Mouse (Mus musculus) kidney, postnatal 0 days (tissue): Measurements from ENCODE around the gene Cadm1. TPM values are rescaled to one million over a fixed set of nuclear protein-coding genes. Genes with fewer than 3 reads are reported as not detected.

Experiments
- ATAC-seq: fragments of 200-750 bp; cut with Nextera tagmentation; replicated peaks from 2 replicates; pipeline ENCODE4 v1.8.0; 2017; ENCODE audit warnings: low read depth, moderate number of reproducible peaks, moderate TSS enrichment, moderate library complexity; ENCODE audit not compliant: low FRiP score
- DNase-seq: peaks from one replicate; pipeline ENCODE4 v3.0.0-alpha.2; 2016; ENCODE audit warnings: low spot score
- H3K27ac ChIP-seq: fragments of 300-500 bp; sonication (generic); 2 replicates; pipeline ENCODE4 v1.5.1; 2014; ENCODE audit warnings: mild to moderate bottlenecking
- H3K27me3 ChIP-seq: fragments of 300-500 bp; sonication (generic); 2 replicates; pipeline ENCODE4 v1.6.1; 2014; ENCODE audit warnings: low read length, mixed read lengths; ENCODE audit not compliant: insufficient read depth
- H3K36me3 ChIP-seq: fragments of 300-500 bp; sonication (generic); 2 replicates; pipeline ENCODE4 v1.6.1; 2014; ENCODE audit warnings: low read length, mixed read lengths; ENCODE audit not compliant: insufficient read depth
- H3K4me1 ChIP-seq: fragments of 300-500 bp; sonication (generic); replicated peaks from 2 replicates; pipeline ENCODE4 v1.6.1; 2014; ENCODE audit warnings: antibody characterized with exemption, low read length, mixed read lengths; ENCODE audit not compliant: insufficient read depth
- H3K4me2 ChIP-seq: fragments of 300-500 bp; sonication (generic); 2 replicates; pipeline ENCODE4 v1.6.1; 2014; ENCODE audit warnings: mild to moderate bottlenecking, low read length, moderate library complexity, mixed read lengths
- H3K4me3 ChIP-seq: fragments of 300-500 bp; sonication (generic); replicated peaks from 2 replicates; pipeline ENCODE4 v1.5.1; 2014; ENCODE audit warnings: low read depth, low read length
- H3K9ac ChIP-seq: fragments of 300-500 bp; sonication (generic); 2 replicates; pipeline ENCODE4 v1.6.1; 2014; ENCODE audit warnings: low read depth, low read length
- H3K9me3 ChIP-seq: fragments of 300-500 bp; sonication (generic); replicated peaks from 2 replicates; pipeline ENCODE4 v1.6.1; 2016; ENCODE audit warnings: low read length, inconsistent platforms, mixed read lengths
- CTCF ChIP-seq: IDR thresholded peaks from 2 replicates; pipeline ENCODE4 v1.5.1; 2016; ENCODE audit warnings: antibody characterized with exemption, low read depth, mild to moderate bottlenecking, moderate library complexity
- WGBS: fragments of 180-500 bp; shearing (Covaris S2); extraction: QIAGEN DNeasy Blood & Tissue Kit; methylation state at CpG from one replicate; pipeline ENCODE4 v1.1.7; 2014; 5-methylcytosine and 5-hydroxymethylcytosine counted together
- polyA plus RNA-seq: library from polyadenylated mRNA; unstranded; fragments of >200 nt; fragmentation: Nextera tagmentation; extraction: Ambion mirVana; gene quantifications from 2 replicates; pipeline ENCODE4 v1.2.1, GENCODE M21; 2015

The Cadm1 gene
- 41.4 and 44.5 TPM in 2 replicates for polyA plus RNA-seq

DNA sequence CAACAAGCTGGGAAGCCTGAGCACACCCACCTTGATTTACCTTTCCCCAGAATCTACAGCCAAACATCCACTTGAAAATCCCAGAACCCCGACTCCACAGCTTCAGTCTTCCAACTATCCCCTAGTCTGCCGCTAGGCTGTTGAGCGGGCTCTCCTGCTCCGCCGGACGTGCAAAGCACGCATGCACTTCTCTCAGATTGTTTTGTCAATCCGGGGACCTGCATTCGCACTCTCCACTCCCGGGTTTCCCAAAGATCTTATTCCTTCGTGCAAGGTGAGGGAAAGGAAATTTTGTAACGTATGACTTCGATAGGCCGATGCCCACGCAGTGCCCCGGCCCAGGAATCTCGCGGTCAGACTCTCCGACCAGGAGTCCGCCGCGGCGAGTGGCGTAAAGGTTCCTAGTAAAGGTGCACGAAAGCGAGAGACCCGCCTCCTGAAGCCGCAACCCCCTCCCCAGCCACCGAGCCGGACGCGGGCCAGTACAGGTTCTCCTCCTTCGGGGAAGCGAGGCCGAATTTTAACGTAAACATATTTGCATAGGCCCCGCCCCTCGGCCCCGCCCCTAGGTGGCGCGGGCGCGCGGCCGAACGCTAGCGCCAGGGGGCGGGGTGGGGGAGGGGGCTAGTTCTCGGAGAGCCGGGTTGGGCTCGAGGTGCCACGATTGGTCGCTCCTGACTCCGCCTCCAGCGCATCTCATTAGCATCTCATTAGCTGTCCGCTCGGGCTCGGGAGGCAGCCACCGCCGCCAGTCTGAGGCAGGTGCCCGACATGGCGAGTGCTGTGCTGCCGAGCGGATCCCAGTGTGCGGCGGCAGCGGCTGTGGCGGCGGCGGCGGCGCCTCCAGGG is at the start of gene Cadm1:
Cadm1 (plus strand) TSS at position 572 of the 849 bp plus-strand sequence.
- ATAC-seq = peak; percentile 97
- TF ChIP-seq CTCF = peak; percentile 63
- Histone ChIP-seq H3K27me3 (no peaks in the 10 kb centered on the region), H3K36me3 (no peaks in the 10 kb centered on the region), H3K4me2 (peak within 1 kb of the TSS; percentile 84), H3K9me3 (no peaks in the 10 kb centered on the region), H3K4me1 (0 out of 2 replicates have a peak, but pooled peaks cover 3% of the 10 kb centered on the region), H3K4me3 (peak within 1 kb of the TSS; percentile 47), H3K27ac (peak within 1 kb of the TSS; percentile 88), H3K9ac (peak within 1 kb of the TSS; percentile 60)
- DNase-seq = peak; percentile 98
- under 1% methylated on average over 72 of the region's 72 CpGs for WGBS

- ATAC-seq = no peak
- no peaks in the 10 kb centered on the region for H3K27me3 ChIP-seq
- no peak for TF ChIP-seq CTCF
- no peak overlapping the region for H3K27ac ChIP-seq
- no peaks in the 10 kb centered on the region for H3K4me1 ChIP-seq
- no peak overlapping the region for H3K4me2 ChIP-seq
- H3K4me3 ChIP-seq = no peak overlapping the region
- 81% methylated on average over 5 of the region's 5 CpGs for WGBS
- DNase-seq = no peak
- H3K9me3 ChIP-seq = no peaks in the 10 kb centered on the region
- no peaks in the 10 kb centered on the region for H3K36me3 ChIP-seq
- H3K9ac ChIP-seq = no peak overlapping the region
Observed at GRCm38 (mm10) chr9:47484506-47484905, 45.5 kb upstream of the Cadm1 start.

GRCm38 (mm10) chr9:47485186-47485585 is 44.8 kb upstream of the Cadm1 start:
- H3K4me1 ChIP-seq = no peaks in the 10 kb centered on the region
- no peak overlapping the region for H3K9ac ChIP-seq
- 86% methylated on average over 4 of the region's 4 CpGs for WGBS
- ATAC-seq (no peak), DNase-seq (no peak)
- H3K9me3 ChIP-seq = no peaks in the 10 kb centered on the region
- no peaks in the 10 kb centered on the region for H3K36me3 ChIP-seq
- H3K27me3 ChIP-seq = no peaks in the 10 kb centered on the region
- no peak for TF ChIP-seq CTCF
- no peak overlapping the region for H3K4me2 ChIP-seq
- no peak overlapping the region for H3K4me3 ChIP-seq
- no peak overlapping the region for H3K27ac ChIP-seq

- H3K9ac ChIP-seq = no peak overlapping the region
- H3K4me1 ChIP-seq = no peaks in the 10 kb centered on the region
- no peak for DNase-seq
- no peaks in the 10 kb centered on the region for H3K27me3 ChIP-seq
- WGBS = 32% methylated on average over 3 of the region's 3 CpGs
- H3K27ac ChIP-seq = no peak overlapping the region
- no peak overlapping the region for H3K4me3 ChIP-seq
- no peaks in the 10 kb centered on the region for H3K9me3 ChIP-seq
- TF ChIP-seq CTCF = no peak
- H3K36me3 ChIP-seq = no peaks in the 10 kb centered on the region
- H3K4me2 ChIP-seq = no peak overlapping the region
- ATAC-seq = no peak
Observed at GRCm38 (mm10) chr9:47499761-47500160, 30.2 kb upstream of the Cadm1 start.

DNA sequence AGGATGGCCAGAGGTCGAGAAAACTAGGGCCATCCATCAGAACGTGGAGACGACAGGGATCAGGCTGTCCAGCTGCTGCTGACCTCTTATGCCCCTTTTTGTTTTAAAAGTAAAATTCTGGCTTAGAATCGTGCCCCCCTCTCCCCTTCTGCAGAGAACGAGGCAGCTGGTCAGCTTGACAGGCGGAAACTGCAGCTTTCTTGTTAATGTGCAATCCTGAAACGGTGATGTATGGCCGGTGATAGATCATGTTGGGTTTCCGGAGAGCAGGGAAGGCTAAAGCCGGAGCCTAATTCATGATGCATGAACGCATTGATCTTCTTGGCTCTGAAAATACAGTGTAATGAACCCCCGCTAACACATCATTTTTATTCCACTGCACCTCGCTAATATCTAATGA is 24.0 kb upstream of the Cadm1 start:
- Histone ChIP-seq H3K27me3 (0 out of 2 replicates have a peak, but pooled peaks cover 3% of the 10 kb centered on the region), H3K27ac (no peak overlapping the region), H3K36me3 (no peaks in the 10 kb centered on the region), H3K9me3 (no peaks in the 10 kb centered on the region), H3K4me2 (no peak overlapping the region), H3K4me1 (0 out of 2 replicates have a peak, but pooled peaks cover 4% of the 10 kb centered on the region), H3K9ac (no peak overlapping the region), H3K4me3 (no peak overlapping the region)
- 8% methylated on average over 13 of the region's 13 CpGs for WGBS
- DNase-seq (peak; percentile 74), ATAC-seq (no peak)
- no peak for TF ChIP-seq CTCF

- 0 out of 2 replicates have a peak, but pooled peaks cover 3% of the 10 kb centered on the region for H3K27me3 ChIP-seq
- no peak overlapping the region for H3K27ac ChIP-seq
- no peaks in the 10 kb centered on the region for H3K9me3 ChIP-seq
- H3K36me3 ChIP-seq = no peaks in the 10 kb centered on the region
- DNase-seq = no peak
- no peak overlapping the region for H3K4me2 ChIP-seq
- no peak overlapping the region for H3K9ac ChIP-seq
- no peak for ATAC-seq
- no peak overlapping the region for H3K4me3 ChIP-seq
- TF ChIP-seq CTCF = no peak
- 0 out of 2 replicates have a peak, but pooled peaks cover 4% of the 10 kb centered on the region for H3K4me1 ChIP-seq
- WGBS = 81% methylated on average over 17 of the region's 17 CpGs
Observed at GRCm38 (mm10) chr9:47506876-47507275, 23.1 kb upstream of the Cadm1 start.
